Mouse (Mus musculus): Measurements from ENCODE around the gene Slx4.
"Not testable (repeated sequence)": the region's sequence is repeated elsewhere in the genome, so short reads cannot be mapped to it uniquely, and the experiment has no call there.

The Slx4 gene

GRCm38 (mm10) chr16:4012882-4013570 is 9.5 kb upstream of the Slx4 start:
- DNase-seq (ENCODE audit: low spot score), result no peak

- DNase-seq (ENCODE audit: low spot score), result no peak
Observed at GRCm38 (mm10) chr16:3988410-3988809, 15.2 kb downstream of the Slx4 start.

- DNase-seq (ENCODE audit: low spot score), result no peak
Observed at GRCm38 (mm10) chr16:3983146-3983700, 20.3 kb downstream of the Slx4 start.

- no peak for DNase-seq (ENCODE audit: low spot score)
Observed at GRCm38 (mm10) chr16:3982173-3982572, 21.4 kb downstream of the Slx4 start.

GRCm38 (mm10) chr16:3976712-3977111 is 26.9 kb downstream of the Slx4 start:
- no peak for DNase-seq (ENCODE audit: low spot score)

- no peak for DNase-seq (ENCODE audit: low spot score)
Observed at GRCm38 (mm10) chr16:3976251-3976671, 27.3 kb downstream of the Slx4 start, which contains the start of gene Nlrc3. Nlrc3 (minus strand) TSS chr16:3976632.

- no peak for DNase-seq (ENCODE audit: low spot score)
Observed at GRCm38 (mm10) chr16:3975658-3976057, 27.9 kb downstream of the Slx4 start.

- DNase-seq (ENCODE audit: low spot score), result not testable (repeated sequence)
Observed at GRCm38 (mm10) chr16:3974456-3974855, 29.1 kb downstream of the Slx4 start.

- no peak for DNase-seq (ENCODE audit: low spot score)
Observed at GRCm38 (mm10) chr16:3965534-3965933, 38.0 kb downstream of the Slx4 start.

- DNase-seq (ENCODE audit: low spot score), result no peak
Observed at GRCm38 (mm10) chr16:3964990-3965389, 38.6 kb downstream of the Slx4 start.

- DNase-seq (ENCODE audit: low spot score), result no peak
Observed at GRCm38 (mm10) chr16:3959261-3959660, 44.3 kb downstream of the Slx4 start.

GRCm38 (mm10) chr16:3956369-3956768 is 47.2 kb downstream of the Slx4 start:
- peak; percentile 98 for DNase-seq (ENCODE audit: low spot score)

GRCm38 (mm10) chr16:3951141-3951540 is 52.4 kb downstream of the Slx4 start:
- DNase-seq (ENCODE audit: low spot score), result no peak

- DNase-seq (ENCODE audit: low spot score), result no peak
Observed at GRCm38 (mm10) chr16:3934701-3935100, 68.9 kb downstream of the Slx4 start.

GRCm38 (mm10) chr16:3934091-3934490 is 69.5 kb downstream of the Slx4 start:
- DNase-seq (ENCODE audit: low spot score), result peak; percentile 74

- no peak for DNase-seq (ENCODE audit: low spot score)
Observed at GRCm38 (mm10) chr16:3933536-3933935, 70.0 kb downstream of the Slx4 start.

GRCm38 (mm10) chr16:3929151-3929550 is 74.4 kb downstream of the Slx4 start:
- DNase-seq (ENCODE audit: low spot score), result no peak

Data from adipocyte (in vitro differentiated cells).